In the genomic region with DNA sequence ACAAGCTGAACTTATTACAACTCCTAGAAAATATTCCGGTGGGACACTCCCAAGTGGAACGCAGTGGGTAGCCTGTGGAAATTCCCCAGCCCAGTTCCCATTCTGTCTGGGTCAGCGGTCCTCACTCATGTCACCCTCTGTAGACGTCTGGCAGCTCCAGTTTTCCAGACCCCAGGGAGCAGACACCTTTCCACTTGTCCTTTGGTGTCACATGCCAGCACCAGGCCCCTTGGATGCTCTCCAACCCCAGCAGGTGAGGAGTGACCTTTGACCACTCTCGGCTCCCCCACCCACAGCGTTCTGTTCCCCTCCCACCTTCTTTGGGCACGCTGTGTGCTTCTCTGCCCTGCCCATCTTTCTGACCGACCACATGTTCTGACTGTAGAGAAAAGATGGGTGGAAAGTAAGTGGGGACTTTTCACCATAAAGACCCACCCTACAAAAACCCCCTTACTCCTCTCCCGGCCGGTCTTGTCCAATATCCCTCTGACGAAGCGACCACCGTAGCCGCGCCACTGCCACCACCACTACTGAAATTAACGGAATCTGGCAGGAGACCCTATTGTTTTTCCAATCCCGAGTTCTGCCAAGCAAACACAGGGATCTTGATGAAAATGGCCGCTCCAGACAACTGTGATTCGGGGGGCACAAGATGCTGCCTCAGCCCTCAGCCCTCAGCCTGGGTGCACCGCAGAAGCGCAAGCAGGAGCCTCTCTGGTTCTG, we compare ENCODE assay signal across 13 mouse cellular contexts.
A peak's percentile ranks its signal among the peaks of the same experiment; 100 is the strongest.
DNase-seq lines count a peak whose midpoint lies in the region; ATAC-seq and TF ChIP-seq lines count a peak whose summit lies in the region.
"Had no signal": no experiment of that assay in that cellular context is flagged by ENCODE, and none has a peak within 500 bp of the region (broad histone marks: within the 10 kb centered on the region; RNA-seq: fewer than 3 reads in every experiment).

No protein-coding gene starts in this region.

- no peaks in the 10 kb centered on the region; the same call in 1 of the 2 replicates for H3K27me3 ChIP-seq in forebrain, embryonic 14.5 days (replicated peaks; ENCODE audit: control insufficient read depth, insufficient read depth, low read length)
- peaks cover 3% of the 10 kb centered on the region; the same call in 1 of the 2 replicates for H3K27me3 ChIP-seq in forebrain, embryonic 13.5 days
- H3K27me3 ChIP-seq in midbrain, postnatal 0 days (ENCODE audit: insufficient read depth, low read length), result no peaks in the 10 kb centered on the region; the same call in 1 of the 2 replicates
- no peaks in the 10 kb centered on the region; the same call in 1 of the 2 replicates for H3K27me3 ChIP-seq in midbrain, embryonic 13.5 days
- H3K27me3 ChIP-seq in intestine, embryonic 16.5 days (replicated peaks; ENCODE audit: control insufficient read depth, insufficient read depth, low read length), result no peaks in the 10 kb centered on the region
- H3K27me3 ChIP-seq: hindbrain, embryonic 15.5 days; limb, embryonic 13.5 days had no signal

- H3K4me2 ChIP-seq in forebrain, embryonic 14.5 days (ENCODE audit: low read length), result no peak overlapping the region
- H3K4me2 ChIP-seq in forebrain, embryonic 13.5 days, result no peak overlapping the region
- no peak overlapping the region for H3K4me2 ChIP-seq in midbrain, postnatal 0 days (ENCODE audit: low read depth, low read length, poor library complexity, severe bottlenecking)
- H3K4me2 ChIP-seq in midbrain, embryonic 13.5 days (replicated peaks), result no peak overlapping the region
- no peak overlapping the region for H3K4me2 ChIP-seq in intestine, embryonic 16.5 days (ENCODE audit: low read depth, low read length)
- H3K4me2 ChIP-seq: forebrain, embryonic 12.5 days; hindbrain, embryonic 15.5 days; limb, embryonic 13.5 days had no signal

- H3K36me3 ChIP-seq in forebrain, embryonic 14.5 days (ENCODE audit: control insufficient read depth, insufficient read depth, low read length), result no peaks in the 10 kb centered on the region
- no peaks in the 10 kb centered on the region for H3K36me3 ChIP-seq in forebrain, embryonic 13.5 days (ENCODE audit: poor library complexity, severe bottlenecking)
- no peaks in the 10 kb centered on the region for H3K36me3 ChIP-seq in midbrain, postnatal 0 days (ENCODE audit: insufficient read depth, low read length)
- H3K36me3 ChIP-seq in midbrain, embryonic 13.5 days, result no peaks in the 10 kb centered on the region
- H3K36me3 ChIP-seq in intestine, embryonic 16.5 days (ENCODE audit: control insufficient read depth, insufficient read depth, low read length), result no peaks in the 10 kb centered on the region
- H3K36me3 ChIP-seq: forebrain, embryonic 12.5 days; hindbrain, embryonic 15.5 days; limb, embryonic 13.5 days; midbrain, embryonic 10.5 days had no signal

- ATAC-seq in forebrain, embryonic 14.5 days, result no peak
- no peak for ATAC-seq in forebrain, embryonic 13.5 days
- ATAC-seq in midbrain, postnatal 0 days (ENCODE audit: low FRiP score), result no peak
- ATAC-seq in midbrain, embryonic 13.5 days, result no peak
- ATAC-seq in intestine, embryonic 16.5 days, result peak; percentile 69
- no peak for ATAC-seq in granulocyte monocyte progenitor cell, adult 5-6 weeks (replicated peaks; ENCODE audit: poor library complexity, severe bottlenecking)
- ATAC-seq: Patski had no signal

- H3K4me3 ChIP-seq in forebrain, embryonic 14.5 days (ENCODE audit: low read depth, low read length), result no peak overlapping the region
- no peak overlapping the region for H3K4me3 ChIP-seq in forebrain, embryonic 13.5 days
- no peak overlapping the region for H3K4me3 ChIP-seq in midbrain, postnatal 0 days (ENCODE audit: low read depth, low read length)
- H3K4me3 ChIP-seq in midbrain, embryonic 13.5 days (replicated peaks), result no peak overlapping the region
- H3K4me3 ChIP-seq in intestine, embryonic 16.5 days (ENCODE audit: low read length), result no peak overlapping the region
- H3K4me3 ChIP-seq: forebrain, embryonic 12.5 days; hindbrain, embryonic 15.5 days; limb, embryonic 13.5 days; midbrain, embryonic 10.5 days had no signal

- 80% methylated on average over 21 of the region's 21 CpGs for WGBS in forebrain, embryonic 14.5 days
- WGBS in forebrain, embryonic 13.5 days, result 84% methylated on average over 21 of the region's 21 CpGs
- WGBS in midbrain, postnatal 0 days, result 80% methylated on average over 21 of the region's 21 CpGs
- WGBS in midbrain, embryonic 13.5 days, result 82% methylated on average over 21 of the region's 21 CpGs
- 80% methylated on average over 21 of the region's 21 CpGs for WGBS in intestine, embryonic 16.5 days

- H3K9me3 ChIP-seq in forebrain, embryonic 14.5 days (replicated peaks; ENCODE audit: control insufficient read depth, low read length), result no peaks in the 10 kb centered on the region
- H3K9me3 ChIP-seq in forebrain, embryonic 13.5 days (replicated peaks), result no peaks in the 10 kb centered on the region
- H3K9me3 ChIP-seq in midbrain, postnatal 0 days (ENCODE audit: low read length), result no peaks in the 10 kb centered on the region
- H3K9me3 ChIP-seq in midbrain, embryonic 13.5 days, result no peaks in the 10 kb centered on the region
- H3K9me3 ChIP-seq in intestine, embryonic 16.5 days (ENCODE audit: control insufficient read depth, low read length), result no peaks in the 10 kb centered on the region
- H3K9me3 ChIP-seq: forebrain, embryonic 12.5 days; hindbrain, embryonic 15.5 days; limb, embryonic 13.5 days; midbrain, embryonic 10.5 days had no signal

- DNase-seq in forebrain, embryonic 14.5 days (ENCODE audit: low spot score), result peak; percentile 34
- DNase-seq in midbrain, postnatal 0 days (ENCODE audit: low spot score), result peak; percentile 24
- DNase-seq in kidney, postnatal 14 days, result peak; percentile 58
- DNase-seq: cerebellum, adult 11 months had no signal

- TF ChIP-seq CTCF in midbrain, postnatal 0 days (IDR thresholded peaks at IDR 0.05), result no peak

- no peak overlapping the region for H3K27ac ChIP-seq in forebrain, embryonic 14.5 days (ENCODE audit: low read depth, low read length)
- H3K27ac ChIP-seq in forebrain, embryonic 13.5 days, result no peak overlapping the region; the same call in 1 of the 2 replicates
- no peak overlapping the region for H3K27ac ChIP-seq in midbrain, postnatal 0 days (ENCODE audit: low read depth, low read length)
- H3K27ac ChIP-seq in midbrain, embryonic 13.5 days, result no peak overlapping the region
- no peak overlapping the region for H3K27ac ChIP-seq in intestine, embryonic 16.5 days (ENCODE audit: low read length)
- H3K27ac ChIP-seq: forebrain, embryonic 12.5 days; hindbrain, embryonic 15.5 days; limb, embryonic 13.5 days had no signal

- H3K9ac ChIP-seq in forebrain, embryonic 14.5 days (ENCODE audit: low read length), result no peak overlapping the region
- H3K9ac ChIP-seq in forebrain, embryonic 13.5 days, result no peak overlapping the region
- no peak overlapping the region for H3K9ac ChIP-seq in midbrain, postnatal 0 days (replicated peaks; ENCODE audit: low read length, poor library complexity, severe bottlenecking)
- H3K9ac ChIP-seq in midbrain, embryonic 13.5 days (replicated peaks), result no peak overlapping the region
- no peak overlapping the region for H3K9ac ChIP-seq in intestine, embryonic 16.5 days (ENCODE audit: low read depth, low read length)
- H3K9ac ChIP-seq: forebrain, embryonic 12.5 days; hindbrain, embryonic 15.5 days; limb, embryonic 13.5 days had no signal

- H3K4me1 ChIP-seq in forebrain, embryonic 14.5 days (ENCODE audit: control insufficient read depth, insufficient read depth, low read length), result peaks cover 17% of the 10 kb centered on the region; the same call in 1 of the 2 replicates
- H3K4me1 ChIP-seq in forebrain, embryonic 13.5 days, result peaks cover 26% of the 10 kb centered on the region
- H3K4me1 ChIP-seq in midbrain, postnatal 0 days (ENCODE audit: insufficient read depth, low read length), result peaks cover 2% of the 10 kb centered on the region; the same call in 1 of the 2 replicates
- peaks cover 18% of the 10 kb centered on the region for H3K4me1 ChIP-seq in midbrain, embryonic 13.5 days (replicated peaks)
- 0 out of 2 replicates have a peak, but pooled peaks cover 2% of the 10 kb centered on the region for H3K4me1 ChIP-seq in intestine, embryonic 16.5 days (ENCODE audit: control insufficient read depth, insufficient read depth, low read length)
